Mouse (Mus musculus) forebrain, embryonic 11.5 days (tissue): ENCODE measurements around the gene Uox. TPM values are rescaled to one million over a fixed set of nuclear protein-coding genes. Genes with fewer than 3 reads are reported as not detected.

Experiments used
- ATAC-seq: fragments of 200-750 bp; cut with Nextera tagmentation; replicated peaks from 2 replicates; pipeline ENCODE4 v1.8.0; 2017; ENCODE audit warnings: moderate TSS enrichment; ENCODE audit not compliant: low FRiP score
- DNase-seq: peaks from one replicate; pipeline ENCODE4 v3.0.0-alpha.2; 2017; ENCODE audit warnings: low spot score
- H3K27ac ChIP-seq: fragments of 300-500 bp; sonication (generic); 2 replicates; pipeline ENCODE4 v1.5.1; 2014; ENCODE audit warnings: low read depth, low read length
- H3K27me3 ChIP-seq: fragments of 300-500 bp; sonication (generic); 2 replicates; pipeline ENCODE4 v1.6.1; 2014; ENCODE audit warnings: mild to moderate bottlenecking, low read length, mixed read lengths; ENCODE audit not compliant: control insufficient read depth, insufficient read depth
- H3K36me3 ChIP-seq: fragments of 300-500 bp; sonication (generic); 2 replicates; pipeline ENCODE4 v1.6.1; 2014; ENCODE audit warnings: mild to moderate bottlenecking, low read length, moderate library complexity, mixed read lengths; ENCODE audit not compliant: control insufficient read depth, insufficient read depth
- H3K4me1 ChIP-seq: fragments of 300-500 bp; sonication (generic); replicated peaks from 2 replicates; pipeline ENCODE4 v1.6.1; 2014; ENCODE audit warnings: low read length, mixed read lengths; ENCODE audit not compliant: control insufficient read depth, insufficient read depth
- H3K4me2 ChIP-seq: fragments of 300-500 bp; sonication (generic); 2 replicates; pipeline ENCODE4 v1.6.1; 2014; ENCODE audit warnings: low read depth, mild to moderate bottlenecking, low read length, moderate library complexity, mixed read lengths; ENCODE audit not compliant: severe bottlenecking
- H3K4me3 ChIP-seq: fragments of 300-500 bp; sonication (generic); 2 replicates; pipeline ENCODE4 v1.5.1; 2014; ENCODE audit warnings: low read depth, low read length
- H3K9ac ChIP-seq: fragments of 300-500 bp; sonication (generic); 2 replicates; pipeline ENCODE4 v1.6.1; 2014; ENCODE audit warnings: low read length
- H3K9me3 ChIP-seq: fragments of 300-500 bp; sonication (generic); 2 replicates; pipeline ENCODE4 v1.6.1; 2016; ENCODE audit warnings: low read length, mixed read lengths; ENCODE audit not compliant: control insufficient read depth
- WGBS: fragments of 180-500 bp; shearing (Covaris S2); extraction: QIAGEN DNeasy Blood & Tissue Kit; methylation state at CpG from one replicate; pipeline ENCODE4 v1.1.7; 2014; 5-methylcytosine and 5-hydroxymethylcytosine counted together
- polyA plus RNA-seq: library from polyadenylated mRNA; unstranded; fragments of >200 nt; fragmentation: Nextera tagmentation; extraction: Ambion mirVana; gene quantifications from 2 replicates; pipeline ENCODE4 v1.2.1, GENCODE M21; 2014

Gene Uox
- polyA plus RNA-seq, 1 experiment from 2014 or later = not detected

DNA sequence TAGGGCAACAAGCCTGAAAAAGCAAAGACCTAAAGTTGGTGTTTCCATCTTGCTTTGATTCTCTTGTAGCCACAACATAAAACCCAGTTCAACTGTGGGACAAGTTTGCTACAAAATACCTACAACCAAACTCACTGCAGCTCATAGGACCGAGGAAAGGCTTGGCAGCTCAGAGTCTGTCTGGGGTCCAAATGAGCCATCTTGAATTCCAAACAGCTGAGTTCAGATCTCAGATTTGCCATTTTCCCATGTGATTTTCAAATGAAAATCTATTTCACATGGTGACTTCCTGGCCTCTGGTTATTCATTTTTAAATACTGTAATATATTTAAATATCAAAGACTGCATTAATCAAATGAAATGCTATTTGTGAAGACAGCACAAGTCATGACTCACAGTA, 104.9 kb downstream of the Uox start:
- DNase-seq = no peak

DNA sequence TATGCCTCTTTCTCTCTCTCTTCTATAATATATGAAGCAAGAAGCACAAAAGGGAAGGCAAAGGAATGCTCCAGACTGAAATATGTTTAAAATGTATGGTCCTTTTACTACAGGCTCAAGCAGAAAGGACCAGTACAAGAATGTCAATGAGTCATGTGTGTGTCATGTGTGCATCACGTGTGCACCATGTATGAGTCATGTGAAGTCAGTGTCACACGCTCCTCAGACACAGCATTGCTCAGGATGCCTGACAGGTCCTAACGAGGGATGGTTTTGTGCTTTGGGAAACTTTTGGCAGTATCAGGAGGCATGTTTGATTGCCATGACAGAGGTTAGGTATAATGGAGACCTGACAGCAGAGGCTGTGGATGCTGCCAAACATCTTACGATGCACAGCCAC, 106.0 kb downstream of the Uox start:
- H3K4me3 ChIP-seq = no peak overlapping the region
- DNase-seq (no peak), ATAC-seq (no peak)
- H3K4me1 ChIP-seq = no peaks in the 10 kb centered on the region
- no peaks in the 10 kb centered on the region for H3K9me3 ChIP-seq
- H3K36me3 ChIP-seq = no peaks in the 10 kb centered on the region
- no peaks in the 10 kb centered on the region for H3K27me3 ChIP-seq
- WGBS = 94% methylated on average over 4 of the region's 4 CpGs
- no peak overlapping the region for H3K27ac ChIP-seq
- no peak overlapping the region for H3K4me2 ChIP-seq
- H3K9ac ChIP-seq = no peak overlapping the region

More for the DNA sequence above, 104.9 kb downstream of the Uox start:
- Histone ChIP-seq H3K27me3 (no peaks in the 10 kb centered on the region), H3K9me3 (no peaks in the 10 kb centered on the region), H3K4me2 (no peak overlapping the region), H3K9ac (no peak overlapping the region), H3K4me1 (no peaks in the 10 kb centered on the region), H3K36me3 (no peaks in the 10 kb centered on the region), H3K4me3 (no peak overlapping the region), H3K27ac (no peak overlapping the region)
- 86% methylated on average over 1 of the region's 1 CpGs for WGBS
- ATAC-seq = no peak

DNA sequence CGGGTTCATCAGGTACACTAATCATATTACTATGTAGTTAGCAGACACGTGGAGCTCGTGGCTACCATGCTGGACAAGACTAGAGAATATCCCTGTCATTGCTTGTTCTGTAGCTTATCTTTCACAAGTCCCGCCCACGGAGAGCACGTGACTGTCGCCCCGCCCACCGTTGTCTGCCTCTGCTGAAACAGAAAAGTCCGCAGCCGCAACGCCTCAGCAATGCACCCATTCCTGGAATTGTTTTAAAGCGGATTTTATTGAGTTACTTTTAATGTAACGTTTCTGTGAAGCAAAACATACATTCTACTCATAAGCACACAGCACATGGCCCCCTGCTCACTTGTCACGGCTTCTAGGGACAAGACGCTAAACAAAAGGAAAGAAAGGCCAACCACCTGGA, 109.4 kb downstream of the Uox start:
- H3K27me3 ChIP-seq = no peaks in the 10 kb centered on the region
- no peak overlapping the region for H3K9ac ChIP-seq
- no peaks in the 10 kb centered on the region for H3K9me3 ChIP-seq
- H3K4me3 ChIP-seq = no peak overlapping the region
- ATAC-seq (no peak), DNase-seq (no peak)
- WGBS = 94% methylated on average over 16 of the region's 16 CpGs
- H3K27ac ChIP-seq = no peak overlapping the region
- no peak overlapping the region for H3K4me2 ChIP-seq
- H3K4me1 ChIP-seq = no peaks in the 10 kb centered on the region
- no peaks in the 10 kb centered on the region for H3K36me3 ChIP-seq

DNA sequence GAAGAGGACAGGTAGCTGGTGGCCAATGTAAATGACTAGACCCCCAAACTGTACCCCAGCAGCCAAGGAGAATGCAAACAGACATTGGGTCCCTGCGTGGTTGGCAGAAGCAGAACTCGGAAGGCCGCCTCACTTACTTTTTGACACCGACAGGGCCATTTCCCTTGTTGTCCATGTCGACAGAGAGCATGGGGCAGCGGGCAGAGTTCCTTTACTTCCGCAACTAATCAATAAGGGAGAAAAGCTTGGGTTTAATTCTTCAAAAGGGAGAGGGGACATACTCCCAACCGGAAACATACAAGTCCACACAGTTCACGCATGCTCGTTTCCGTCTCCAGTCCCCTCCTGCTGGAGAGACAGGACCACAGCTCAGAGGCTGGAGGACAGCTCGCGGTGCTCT, 110.4 kb downstream of the Uox start:
- no peak overlapping the region for H3K27ac ChIP-seq
- no peaks in the 10 kb centered on the region for H3K9me3 ChIP-seq
- no peak for DNase-seq
- no peaks in the 10 kb centered on the region for H3K27me3 ChIP-seq
- no peak overlapping the region for H3K9ac ChIP-seq
- no peaks in the 10 kb centered on the region for H3K36me3 ChIP-seq
- no peak for ATAC-seq
- H3K4me1 ChIP-seq = no peaks in the 10 kb centered on the region
- H3K4me3 ChIP-seq = no peak overlapping the region
- no peak overlapping the region for H3K4me2 ChIP-seq
- WGBS = 91% methylated on average over 13 of the region's 13 CpGs

DNA sequence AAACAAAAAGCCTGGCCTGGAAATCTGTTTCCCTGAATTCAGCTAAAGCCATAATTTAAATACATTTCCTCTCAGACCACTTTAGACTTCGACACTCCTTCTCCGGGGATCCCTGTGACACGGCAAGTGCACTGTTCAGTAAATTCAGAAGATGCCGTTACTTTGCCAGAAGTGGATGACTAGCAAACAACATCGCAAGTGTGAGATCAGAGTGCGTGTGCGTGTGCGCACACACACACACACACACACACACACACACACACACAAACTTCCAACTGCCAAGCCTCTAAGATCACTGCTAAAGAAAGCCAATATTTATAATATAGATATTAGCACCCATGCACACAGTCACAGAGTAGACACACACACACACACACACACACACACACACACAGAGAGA, 111.5 kb downstream of the Uox start:
- ATAC-seq (no peak), DNase-seq (no peak)
- 88% methylated on average over 8 of the region's 8 CpGs for WGBS
- H3K27ac ChIP-seq = no peak overlapping the region
- H3K36me3 ChIP-seq = no peaks in the 10 kb centered on the region
- no peak overlapping the region for H3K4me3 ChIP-seq
- no peaks in the 10 kb centered on the region for H3K4me1 ChIP-seq
- no peak overlapping the region for H3K4me2 ChIP-seq
- H3K27me3 ChIP-seq = no peaks in the 10 kb centered on the region
- H3K9ac ChIP-seq = no peak overlapping the region
- H3K9me3 ChIP-seq = no peaks in the 10 kb centered on the region

Other genes with a start within 250 kb of the Uox start
- gene Ssx2ip, start 165.8 kb upstream of the Uox start, polyA plus RNA-seq = 41.6 TPM in 2 replicates
- gene Ctbs, start 120.6 kb upstream of the Uox start, polyA plus RNA-seq = 5.7 and 6.0 TPM in 2 replicates
- 5.9 and 7.5 TPM in 2 replicates for gene Spata1, start 70.7 kb upstream of the Uox start, polyA plus RNA-seq
- 977 and 1,050 TPM in 2 replicates for gene Gng5, start 70.6 kb upstream of the Uox start, polyA plus RNA-seq
- 70.0 and 72.8 TPM in 2 replicates for gene Rpf1, start 49.0 kb upstream of the Uox start, polyA plus RNA-seq
- gene Dnase2b, start 45.2 kb downstream of the Uox start, polyA plus RNA-seq = not detected in 2 replicates
- not detected in 2 replicates for gene 4930503B20Rik, start 80.9 kb downstream of the Uox start, polyA plus RNA-seq
- 0.52 and 0.97 TPM in 2 replicates for gene Samd13, start 115.2 kb downstream of the Uox start, polyA plus RNA-seq
- 69.0 and 75.3 TPM in 2 replicates for gene Prkacb, start 242.6 kb downstream of the Uox start, polyA plus RNA-seq